Mouse (Mus musculus) small intestine, adult 2 months (tissue): ENCODE data around the gene Foxr1.

Experiments
- CTCF ChIP-seq: fragments of 200-500 bp; IDR thresholded peaks from 2 replicates; pipeline ENCODE4 v1.5.1; 2012; ENCODE audit warnings: low read depth, mild to moderate bottlenecking, control low read depth, inconsistent platforms, low read length, moderate library complexity, mixed read lengths; ENCODE audit not compliant: insufficient replicate concordance, insufficient read length; ENCODE audit errors: extremely low read depth
- POLR2A ChIP-seq: fragments of 200-500 bp; IDR thresholded peaks from 2 replicates; pipeline ENCODE4 v1.6.1; 2012; ENCODE audit warnings: low read depth, mild to moderate bottlenecking, control low read depth, inconsistent platforms, low read length, moderate library complexity

DNA sequence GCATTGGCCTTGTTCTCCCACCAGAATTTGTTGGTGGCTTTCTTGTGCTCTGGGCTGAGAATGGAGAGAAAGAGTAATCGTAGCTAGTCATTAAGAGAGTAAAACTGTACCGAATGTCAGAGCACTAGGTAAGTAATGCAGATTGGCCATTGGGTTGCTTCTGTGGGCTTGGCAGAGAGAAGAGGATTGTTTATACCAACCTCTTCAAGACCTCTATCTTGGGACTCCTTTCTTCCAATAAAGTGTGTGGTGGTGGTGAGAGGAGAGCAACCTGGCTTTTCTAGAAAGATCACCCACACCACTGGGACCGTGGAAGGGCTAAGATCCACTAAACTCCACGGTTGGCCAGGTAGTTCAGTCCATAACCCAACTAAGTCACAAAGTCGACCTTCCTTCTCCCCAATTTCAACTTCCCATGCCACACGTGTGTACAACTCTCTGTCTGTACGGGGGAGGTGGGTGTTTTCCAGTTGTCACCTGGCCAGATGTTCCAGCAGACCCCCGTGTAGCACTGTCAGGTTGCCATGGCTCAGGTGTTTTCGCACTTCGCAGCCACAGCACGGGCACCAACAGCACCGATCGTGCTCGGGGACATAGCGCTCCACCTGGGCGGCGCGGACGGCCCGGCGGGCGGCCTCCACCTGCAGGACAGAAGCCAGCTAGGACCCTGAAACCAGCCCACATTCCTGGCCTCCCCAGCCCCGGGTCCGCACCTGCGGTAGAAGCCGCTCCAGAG is 23.6 kb downstream of the Foxr1 start:
- TF ChIP-seq POLR2A (no peak), CTCF (no peak)
